Mouse (Mus musculus) forebrain, embryonic 16.5 days (tissue): ENCODE data around the gene Pdcd4. TPM values are rescaled to one million over a fixed set of nuclear protein-coding genes. Genes with fewer than 3 reads are reported as not detected.

ENCODE experiments used
- ATAC-seq: fragments of 200-750 bp; cut with Nextera tagmentation; 2 replicates; pipeline ENCODE4 v1.8.0; 2017; ENCODE audit warnings: mild to moderate bottlenecking, moderate library complexity
- H3K27ac ChIP-seq: fragments of 300-500 bp; sonication (generic); 2 replicates; pipeline ENCODE4 v1.5.1; 2014; ENCODE audit warnings: low read length, control low read depth
- H3K27me3 ChIP-seq: fragments of 300-500 bp; sonication (generic); replicated peaks from 2 replicates; pipeline ENCODE4 v1.6.1; 2014; ENCODE audit warnings: low read length; ENCODE audit not compliant: control insufficient read depth, insufficient read depth
- H3K36me3 ChIP-seq: fragments of 300-500 bp; sonication (generic); 2 replicates; pipeline ENCODE4 v1.6.1; 2014; ENCODE audit not compliant: control insufficient read depth, insufficient read depth
- H3K4me1 ChIP-seq: fragments of 300-500 bp; sonication (generic); replicated peaks from 2 replicates; pipeline ENCODE4 v1.6.1; 2014; ENCODE audit warnings: low read length; ENCODE audit not compliant: control insufficient read depth, insufficient read depth
- H3K4me2 ChIP-seq: fragments of 300-500 bp; sonication (generic); 2 replicates; pipeline ENCODE4 v1.6.1; 2014; ENCODE audit warnings: mild to moderate bottlenecking, low read length, control low read depth
- H3K4me3 ChIP-seq: fragments of 300-500 bp; sonication (generic); replicated peaks from 2 replicates; pipeline ENCODE4 v1.5.1; 2014; ENCODE audit warnings: mild to moderate bottlenecking, low read length, control low read depth
- H3K9ac ChIP-seq: fragments of 300-500 bp; sonication (generic); replicated peaks from 2 replicates; pipeline ENCODE4 v1.6.1; 2014; ENCODE audit warnings: low read depth, low read length, control low read depth
- H3K9me3 ChIP-seq: fragments of 300-500 bp; sonication (generic); 2 replicates; pipeline ENCODE4 v1.6.1; 2016; ENCODE audit warnings: low read length; ENCODE audit not compliant: control insufficient read depth
- WGBS: fragments of 180-500 bp; shearing (Covaris S2); extraction: QIAGEN DNeasy Blood & Tissue Kit; methylation state at CpG from one replicate; pipeline ENCODE4 v1.1.7; 2014; 5-methylcytosine and 5-hydroxymethylcytosine counted together
- polyA plus RNA-seq: library from polyadenylated mRNA; unstranded; fragments of >200 nt; fragmentation: Nextera tagmentation; extraction: Ambion mirVana; gene quantifications from 2 replicates; pipeline ENCODE4 v1.2.1, GENCODE M21; 2015

Pdcd4 gene
- polyA plus RNA-seq, 1 experiment from 2014 or later, result 76.7 TPM

GRCm38 (mm10) chr19:53933050-53933449, 41.0 kb downstream of the Pdcd4 start:
- Histone ChIP-seq H3K27me3 (no peaks in the 10 kb centered on the region), H3K4me3 (no peak overlapping the region), H3K9ac (no peak overlapping the region), H3K27ac (no peak overlapping the region), H3K36me3 (peaks cover 26% of the 10 kb centered on the region), H3K4me1 (no peaks in the 10 kb centered on the region), H3K4me2 (no peak overlapping the region), H3K9me3 (no peaks in the 10 kb centered on the region)
- ATAC-seq, result no peak

- Histone ChIP-seq H3K9ac (no peak overlapping the region), H3K36me3 (peaks cover 28% of the 10 kb centered on the region), H3K4me1 (no peaks in the 10 kb centered on the region), H3K27me3 (no peaks in the 10 kb centered on the region), H3K9me3 (no peaks in the 10 kb centered on the region), H3K4me3 (no peak overlapping the region), H3K4me2 (no peak overlapping the region), H3K27ac (no peak overlapping the region)
- no peak for ATAC-seq
These were observed 42.0 kb downstream of the Pdcd4 start for GRCm38 (mm10) chr19:53934046-53934445.

- 91% methylated on average over 4 of the region's 4 CpGs for WGBS
- H3K9me3 ChIP-seq, result no peaks in the 10 kb centered on the region
- H3K36me3 ChIP-seq, result peaks cover 13% of the 10 kb centered on the region
- no peak for ATAC-seq
- H3K27ac ChIP-seq, result no peak overlapping the region
- no peak overlapping the region for H3K4me2 ChIP-seq
- no peaks in the 10 kb centered on the region for H3K27me3 ChIP-seq
- H3K4me3 ChIP-seq, result no peak overlapping the region
- H3K9ac ChIP-seq, result no peak overlapping the region
- peaks cover 4% of the 10 kb centered on the region for H3K4me1 ChIP-seq
These were observed 47.4 kb downstream of the Pdcd4 start for GRCm38 (mm10) chr19:53939467-53939866.

- Histone ChIP-seq H3K27ac (no peak overlapping the region), H3K9me3 (no peaks in the 10 kb centered on the region), H3K4me1 (peaks cover 7% of the 10 kb centered on the region), H3K4me2 (no peak overlapping the region), H3K4me3 (no peak overlapping the region), H3K27me3 (no peaks in the 10 kb centered on the region), H3K36me3 (peaks cover 13% of the 10 kb centered on the region), H3K9ac (no peak overlapping the region)
- WGBS, result 76% methylated on average over 4 of the region's 4 CpGs
- ATAC-seq, result no peak
These were observed 49.1 kb downstream of the Pdcd4 start for GRCm38 (mm10) chr19:53941139-53941538.

- H3K27ac ChIP-seq, result no peak overlapping the region
- H3K27me3 ChIP-seq, result no peaks in the 10 kb centered on the region
- no peak overlapping the region for H3K4me3 ChIP-seq
- H3K4me1 ChIP-seq, result peaks cover 9% of the 10 kb centered on the region
- H3K9me3 ChIP-seq, result no peaks in the 10 kb centered on the region
- 0 out of 2 replicates have a peak overlapping the region, but pooled peaks have one; percentile 11 for H3K9ac ChIP-seq
- WGBS, result 97% methylated on average over 2 of the region's 2 CpGs
- peaks cover 13% of the 10 kb centered on the region for H3K36me3 ChIP-seq
- no peak for ATAC-seq
- 0 out of 2 replicates have a peak overlapping the region, but pooled peaks have one; percentile 11 for H3K4me2 ChIP-seq
These were observed 50.3 kb downstream of the Pdcd4 start for GRCm38 (mm10) chr19:53942342-53942741.

DNA sequence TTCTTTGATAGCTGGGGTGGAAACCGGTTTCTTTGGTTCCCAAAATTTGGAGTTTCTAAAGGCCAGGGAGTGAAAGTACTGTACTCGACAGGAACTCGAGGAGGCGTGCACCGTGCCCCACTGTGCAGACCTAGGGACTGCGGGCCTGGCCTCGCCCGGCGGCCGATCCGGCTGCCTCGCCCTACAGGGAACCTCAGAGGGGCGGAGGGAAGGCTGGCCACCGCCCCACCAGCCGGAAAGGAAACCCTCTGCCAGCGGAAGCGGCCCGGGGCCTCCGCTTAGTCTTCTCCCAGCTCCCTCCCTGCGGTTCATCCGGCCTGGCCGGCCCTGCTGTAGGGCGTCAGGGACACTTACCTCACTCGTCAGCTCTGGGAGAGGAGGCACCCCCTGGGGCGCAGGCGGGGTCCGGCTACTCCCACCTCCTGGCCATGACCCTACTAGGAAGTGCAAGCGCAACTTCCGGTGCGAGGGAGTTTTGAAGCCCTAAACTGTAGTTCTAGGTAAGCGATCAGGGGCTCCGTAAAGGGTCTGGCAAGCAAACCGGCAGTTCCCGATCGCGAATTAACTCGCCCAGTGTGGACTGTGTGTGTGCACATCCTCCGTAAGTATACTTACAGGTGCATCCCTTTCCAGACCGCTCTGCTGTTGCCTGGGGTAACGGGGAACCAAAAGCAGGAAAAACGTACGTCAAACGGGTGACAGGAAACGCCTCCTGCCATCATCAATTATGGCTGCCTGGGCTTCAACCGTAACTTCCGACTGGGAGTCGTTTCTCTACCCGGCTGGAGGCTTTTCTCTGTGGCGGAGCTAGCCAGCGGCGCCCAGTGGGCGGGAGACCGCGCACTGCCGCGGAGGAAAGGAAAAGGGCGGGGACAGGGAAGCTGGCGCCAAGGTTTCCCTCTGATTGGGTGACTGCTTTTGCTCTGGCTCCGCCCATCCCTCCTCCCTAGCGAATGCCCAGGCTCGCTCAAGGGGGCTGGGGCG, 52.1 kb downstream of the Pdcd4 start, which contains the start of the genes Shoc2 and Bbip1:
Gene Shoc2, plus strand, starts transcription at position 505 of the 984 bp plus-strand sequence.
Gene Bbip1, minus strand, starts transcription at position 826 of the 984 bp plus-strand sequence.
- under 1% methylated on average over 56 of the region's 62 CpGs for WGBS
- Histone ChIP-seq H3K27ac (peak within 1 kb of the TSS; percentile 99), H3K4me3 (peak within 1 kb of the TSS; percentile 97), H3K36me3 (0 out of 2 replicates have a peak, but pooled peaks cover 4% of the 10 kb centered on the region), H3K9me3 (no peaks in the 10 kb centered on the region), H3K27me3 (no peaks in the 10 kb centered on the region), H3K9ac (peak within 1 kb of the TSS; percentile 88), H3K4me1 (peaks cover 11% of the 10 kb centered on the region), H3K4me2 (peak within 1 kb of the TSS; percentile 82)
- ATAC-seq, result peak; percentile 94

DNA sequence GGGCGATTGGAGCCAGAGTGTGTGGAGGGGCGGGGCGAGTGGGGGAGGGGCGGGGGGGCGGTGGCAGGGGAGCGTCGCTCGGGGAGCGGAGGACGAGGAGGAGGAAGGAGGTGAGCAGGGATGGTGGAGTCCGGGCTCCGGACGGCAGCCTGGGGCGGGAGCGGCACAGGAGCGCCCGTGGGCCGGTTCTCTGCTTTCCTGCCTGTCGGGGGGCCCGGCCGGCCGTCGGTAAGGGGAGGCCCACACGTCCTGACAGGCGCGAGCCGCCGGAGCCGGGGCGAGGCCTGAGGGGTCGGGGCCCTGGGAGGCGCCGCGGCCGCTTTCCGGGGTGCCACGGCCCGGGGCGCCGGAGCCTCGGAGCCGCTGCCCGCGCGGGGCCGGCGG, 52.7 kb downstream of the Pdcd4 start:
- H3K9me3 ChIP-seq, result no peaks in the 10 kb centered on the region
- H3K27ac ChIP-seq, result peak overlapping the region; percentile 94
- H3K4me3 ChIP-seq, result peak overlapping the region; percentile 97
- H3K36me3 ChIP-seq, result no peaks in the 10 kb centered on the region
- ATAC-seq, result no peak
- no peak overlapping the region for H3K4me2 ChIP-seq
- peaks cover 11% of the 10 kb centered on the region for H3K4me1 ChIP-seq
- 0% methylated on average over 19 of the region's 47 CpGs for WGBS
- peak overlapping the region; percentile 83 for H3K9ac ChIP-seq
- H3K27me3 ChIP-seq, result no peaks in the 10 kb centered on the region

GRCm38 (mm10) chr19:53945171-53946042, 53.4 kb downstream of the Pdcd4 start:
- Histone ChIP-seq H3K4me1 (peaks cover 11% of the 10 kb centered on the region), H3K4me3 (peak overlapping the region; percentile 97), H3K36me3 (no peaks in the 10 kb centered on the region), H3K27ac (peak overlapping the region; percentile 94), H3K9ac (peak overlapping the region; percentile 83), H3K27me3 (no peaks in the 10 kb centered on the region), H3K4me2 (peak overlapping the region; percentile 82), H3K9me3 (no peaks in the 10 kb centered on the region)
- WGBS, result under 1% methylated on average over 41 of the region's 69 CpGs
- ATAC-seq, result peak; percentile 2

GRCm38 (mm10) chr19:53957513-53957912, 65.5 kb downstream of the Pdcd4 start:
- Histone ChIP-seq H3K27ac (no peak overlapping the region), H3K36me3 (no peaks in the 10 kb centered on the region), H3K9ac (no peak overlapping the region), H3K4me1 (0 out of 2 replicates have a peak, but pooled peaks cover 2% of the 10 kb centered on the region), H3K4me2 (no peak overlapping the region), H3K4me3 (no peak overlapping the region), H3K9me3 (no peaks in the 10 kb centered on the region), H3K27me3 (no peaks in the 10 kb centered on the region)
- no peak for ATAC-seq
- WGBS, result 92% methylated on average over 2 of the region's 2 CpGs
